Mouse (Mus musculus) granulocyte monocyte progenitor cell, adult 5-6 weeks (primary cell): ENCODE data around the gene Ros1. TPM values are rescaled to one million over a fixed set of nuclear protein-coding genes. Genes with fewer than 3 reads are reported as not detected.
A peak's percentile ranks its signal among the peaks of the same experiment; 100 is the strongest.

Source experiments
- ATAC-seq: replicated peaks from 2 replicates; pipeline ENCODE4 v1.8.0; 2016; ENCODE audit warnings: mild to moderate bottlenecking, moderate TSS enrichment, inconsistent platforms; ENCODE audit not compliant: poor library complexity, severe bottlenecking
- total RNA-seq, 2 experiments: library from RNA; stranded (forward) in 1 of 2; stranded (reverse) in 1 of 2; fragments of 200-712, 200-1000 nt in 1 of 2; fragments of >200 nt in 1 of 2; fragmentation: Nextera tagmentation in 1 of 2; gene quantifications; 2 replicates each; pipeline ENCODE4 v1.2.3; 2014 to 2017

Gene Ros1
- total RNA-seq (2014; fragmentation: Nextera tagmentation) (not detected in 2 replicates), total RNA-seq (2017) (not detected in 2 replicates)

GRCm38 (mm10) chr10:52194957-52195852 lies at the start of gene Ros1:
TSS of gene Ros1 (minus strand) at chr10:52195244.
- ATAC-seq = no peak

GRCm38 (mm10) chr10:52242680-52243323 lies 47.8 kb upstream of the Ros1 start:
- ATAC-seq = no peak

GRCm38 (mm10) chr10:52242015-52242414 lies 47.0 kb upstream of the Ros1 start:
- no peak for ATAC-seq

GRCm38 (mm10) chr10:52235461-52235860 lies 40.4 kb upstream of the Ros1 start:
- ATAC-seq = no peak

- ATAC-seq = no peak
These were observed 39.6 kb upstream of the Ros1 start for GRCm38 (mm10) chr10:52234654-52234981.

GRCm38 (mm10) chr10:52233969-52234653 lies 39.1 kb upstream of the Ros1 start:
- ATAC-seq = no peak; the same call in 1 of the 2 replicates

- ATAC-seq = peak; percentile 78
These were observed 38.4 kb upstream of the Ros1 start, which contains the start of gene Dcbld1 for GRCm38 (mm10) chr10:52233301-52233968. TSS of gene Dcbld1 (plus strand) at chr10:52233619.

GRCm38 (mm10) chr10:52232196-52233176 lies 37.4 kb upstream of the Ros1 start:
- ATAC-seq = peak; percentile 76

- no peak for ATAC-seq
These were observed 24.6 kb upstream of the Ros1 start for GRCm38 (mm10) chr10:52219600-52219999.

GRCm38 (mm10) chr10:52217564-52217934 lies 22.5 kb upstream of the Ros1 start:
- no peak for ATAC-seq

- peak; percentile 70 for ATAC-seq
These were observed 21.9 kb upstream of the Ros1 start for GRCm38 (mm10) chr10:52216797-52217563.

GRCm38 (mm10) chr10:52215267-52215818 lies 20.3 kb upstream of the Ros1 start:
- no peak for ATAC-seq

- ATAC-seq = no peak
These were observed 9.0 kb upstream of the Ros1 start for GRCm38 (mm10) chr10:52204006-52204405.

GRCm38 (mm10) chr10:52185900-52186299 lies 9.1 kb downstream of the Ros1 start:
- ATAC-seq = no peak

GRCm38 (mm10) chr10:52182878-52183277 lies 12.2 kb downstream of the Ros1 start:
- no peak for ATAC-seq

GRCm38 (mm10) chr10:52174376-52174775 lies 20.7 kb downstream of the Ros1 start:
- no peak for ATAC-seq

GRCm38 (mm10) chr10:52170489-52170888 lies 24.6 kb downstream of the Ros1 start:
- ATAC-seq = no peak

GRCm38 (mm10) chr10:52169841-52170240 lies 25.2 kb downstream of the Ros1 start:
- ATAC-seq = no peak
